Mouse (Mus musculus) testis, postnatal 10 days (tissue): Measurements from ENCODE around the gene Card14.
"Not testable (repeated sequence)": the region's sequence is repeated elsewhere in the genome, so short reads cannot be mapped to it uniquely, and the experiment has no call there.

Experiments
- DNase-seq: peaks from one replicate; pipeline ENCODE4 v3.0.0; 2021; ENCODE audit warnings: low spot score

Card14 gene

DNA sequence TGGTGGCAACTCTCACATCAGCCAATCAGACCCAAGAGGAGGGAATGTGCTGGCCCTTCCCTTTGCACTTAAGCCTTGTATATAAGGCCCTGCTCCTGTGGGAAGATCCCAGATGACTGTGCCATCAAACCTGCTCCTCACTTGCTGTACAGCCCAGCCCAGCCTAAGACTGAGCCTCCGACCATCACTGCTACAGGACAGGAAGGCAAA, at the start of gene Card14:
Gene Card14 (plus strand): TSS at position 111 of the 210 bp plus-strand sequence.
- DNase-seq: no peak

DNA sequence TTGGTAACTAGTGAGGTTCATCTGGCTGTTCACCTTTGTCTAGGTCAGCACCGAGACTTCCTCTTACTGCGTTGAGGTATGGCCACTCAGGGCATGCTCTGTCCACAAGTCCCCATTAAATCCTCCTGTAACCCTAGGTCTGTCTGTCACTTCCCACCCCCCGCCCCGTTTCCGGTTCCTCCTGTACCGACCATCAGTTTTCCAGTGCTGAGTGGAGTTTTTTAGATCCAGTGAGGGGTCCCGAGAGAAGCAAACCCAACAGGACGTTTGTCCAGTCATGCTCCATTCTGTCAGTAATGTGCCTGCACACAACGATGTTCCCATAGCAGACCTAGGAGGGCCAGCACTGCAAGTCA, 49.4 kb upstream of the Card14 start:
- no peak for DNase-seq

DNA sequence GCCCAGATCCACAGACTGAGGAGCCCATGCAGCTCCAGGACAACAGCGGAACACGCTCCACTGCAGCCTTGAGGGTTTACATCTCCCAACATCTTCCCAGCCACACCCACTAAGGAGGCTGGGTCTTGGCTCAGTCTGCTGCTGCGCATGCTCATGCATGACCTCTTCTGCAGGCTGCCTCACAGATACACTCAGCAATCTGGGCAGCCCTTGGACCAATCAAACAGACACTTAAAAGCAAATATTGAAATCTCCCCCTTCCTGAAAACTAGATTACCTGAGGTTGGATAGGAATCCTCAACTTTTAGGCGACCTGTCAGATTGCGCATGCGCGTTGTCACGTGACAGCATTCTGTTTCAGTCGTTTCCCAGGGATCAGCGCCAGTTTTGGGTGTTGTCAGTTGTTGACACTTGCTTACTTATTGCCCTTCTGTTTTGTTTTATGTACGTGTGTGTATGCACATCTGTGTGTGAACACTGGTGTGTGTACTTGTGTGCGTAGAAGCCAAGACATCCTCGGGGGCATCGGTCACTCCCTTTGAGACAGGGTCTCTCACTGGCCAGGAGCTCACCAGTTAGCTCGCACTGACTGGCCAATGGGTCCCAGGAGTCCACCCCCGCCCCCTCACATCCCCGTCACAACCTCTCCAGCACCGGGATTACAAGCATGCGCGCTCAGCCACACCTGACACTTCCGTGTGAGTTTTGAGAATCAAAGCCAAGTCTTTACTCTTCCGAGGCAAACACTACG, 48.8 kb upstream of the Card14 start:
- peak; percentile 80 for DNase-seq

DNA sequence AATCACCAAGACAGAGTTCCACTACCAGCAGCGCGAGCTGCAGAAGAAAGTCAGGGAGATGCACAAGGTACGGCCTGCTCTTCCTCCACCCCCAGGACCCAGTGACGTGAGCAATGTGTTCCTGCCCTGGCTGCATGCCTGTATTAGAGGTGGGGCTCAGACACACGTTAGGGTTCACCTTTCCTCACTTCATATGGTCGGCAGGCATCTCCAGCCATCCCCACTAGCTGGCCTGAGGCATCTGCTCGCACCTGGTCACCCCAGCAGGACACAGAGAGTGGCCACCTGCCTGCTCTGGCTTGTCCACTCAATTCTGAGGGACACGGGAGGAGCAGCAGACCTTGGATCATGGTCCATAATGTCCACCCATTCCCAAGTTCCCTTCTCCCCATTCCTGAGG, 47.6 kb upstream of the Card14 start:
- DNase-seq: no peak

DNA sequence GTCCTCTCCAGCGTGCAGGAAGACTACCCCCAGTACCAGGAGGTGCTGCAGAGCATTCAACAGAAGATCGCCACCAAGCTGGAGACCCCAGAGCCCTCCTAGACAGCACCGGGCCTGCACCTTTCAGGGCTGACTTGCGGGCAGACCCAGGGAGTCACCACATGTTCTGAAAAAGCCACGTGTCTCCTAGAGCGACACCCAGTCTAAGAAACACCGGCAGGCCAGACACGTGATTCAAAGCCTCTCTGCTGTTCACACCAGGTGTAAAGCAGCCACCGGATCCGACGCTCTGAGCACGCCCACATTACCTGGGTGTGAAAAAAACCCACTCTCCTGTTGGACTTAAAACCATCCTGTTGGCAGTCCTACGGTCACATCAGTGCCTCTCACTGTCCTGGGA, 43.2 kb upstream of the Card14 start:
- no peak for DNase-seq

DNA sequence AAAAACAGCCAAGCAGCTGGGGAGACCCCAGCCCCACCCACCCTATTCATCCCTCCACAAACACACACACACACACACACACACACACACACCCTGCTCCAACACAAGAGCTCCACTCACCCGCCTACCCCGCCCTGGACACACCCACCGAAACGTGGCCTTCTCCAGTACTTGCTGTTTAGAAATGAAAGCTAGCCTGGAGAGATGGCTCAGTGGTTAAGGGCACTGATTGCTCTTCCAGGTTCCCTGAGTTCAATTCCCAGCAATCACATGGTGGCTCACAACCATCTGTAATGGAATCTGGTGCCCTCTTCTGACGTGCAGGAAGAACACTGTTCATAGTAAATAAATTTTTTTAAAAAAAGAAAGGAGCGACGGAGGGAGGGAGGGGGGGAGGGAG, 41.8 kb upstream of the Card14 start:
- DNase-seq: no peak

DNA sequence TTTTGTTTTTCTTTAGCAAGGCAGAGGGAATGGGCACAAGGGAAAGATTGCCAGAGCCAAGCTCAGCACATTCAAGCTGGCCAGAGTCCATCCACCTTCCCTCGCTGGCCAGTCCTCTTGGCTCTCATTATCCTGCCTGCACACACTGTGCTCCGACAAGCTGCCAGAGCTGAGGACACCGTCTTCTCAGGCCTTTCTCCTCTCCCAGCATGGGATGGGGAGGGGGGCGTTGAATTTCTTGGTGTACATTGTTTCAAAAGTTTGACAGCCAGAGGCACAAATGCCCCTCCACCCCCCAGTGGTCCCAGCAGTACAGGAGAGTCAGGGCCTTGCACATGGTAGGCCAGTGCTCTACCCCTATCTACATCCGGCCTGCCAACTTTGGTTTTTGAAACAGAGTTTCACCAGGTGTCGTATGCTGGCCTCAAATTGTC, 40.3 kb upstream of the Card14 start:
- DNase-seq: peak; percentile 77

DNA sequence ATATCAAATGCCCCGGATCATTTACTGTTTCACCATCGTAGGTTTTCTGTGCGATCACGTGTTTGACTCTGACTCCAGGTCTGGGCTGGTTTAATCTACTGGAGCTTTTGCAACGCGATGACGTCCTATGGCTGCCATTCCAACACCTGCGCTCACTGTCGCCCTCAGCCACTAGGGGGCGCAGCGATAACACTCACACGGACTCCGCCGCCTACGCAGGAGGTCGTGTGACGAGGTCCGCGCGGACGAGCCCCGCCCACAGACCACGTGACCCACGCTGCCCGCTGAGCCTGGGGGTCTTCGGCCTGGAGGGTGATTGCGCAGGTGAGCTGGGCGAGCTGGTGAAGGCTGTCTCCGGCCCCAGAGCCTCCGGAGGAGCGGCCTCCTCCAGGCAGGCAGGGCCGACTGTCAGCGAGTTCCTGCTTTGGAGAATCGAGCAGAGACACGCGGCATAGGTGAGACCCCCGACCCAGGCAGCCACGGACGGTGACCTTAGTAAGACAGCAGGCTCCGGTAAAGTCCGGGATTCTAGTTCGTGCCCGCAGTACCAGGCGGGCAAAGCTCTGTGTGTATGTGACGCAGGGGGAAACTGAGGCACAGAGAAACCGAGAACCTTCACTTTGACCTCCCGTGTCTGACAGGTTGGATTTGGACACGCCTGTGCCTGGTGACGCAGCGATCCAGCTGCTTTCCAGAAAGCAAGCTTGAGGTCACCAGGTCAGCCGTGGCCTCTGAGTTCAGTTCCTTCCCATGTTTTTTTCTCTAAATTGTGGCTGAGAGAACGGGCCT, 39.6 kb upstream of the Card14 start, which contains the start of gene Gaa:
Gene Gaa (plus strand): TSS at position 120 of the 789 bp plus-strand sequence.
- peak; percentile 99 for DNase-seq

DNA sequence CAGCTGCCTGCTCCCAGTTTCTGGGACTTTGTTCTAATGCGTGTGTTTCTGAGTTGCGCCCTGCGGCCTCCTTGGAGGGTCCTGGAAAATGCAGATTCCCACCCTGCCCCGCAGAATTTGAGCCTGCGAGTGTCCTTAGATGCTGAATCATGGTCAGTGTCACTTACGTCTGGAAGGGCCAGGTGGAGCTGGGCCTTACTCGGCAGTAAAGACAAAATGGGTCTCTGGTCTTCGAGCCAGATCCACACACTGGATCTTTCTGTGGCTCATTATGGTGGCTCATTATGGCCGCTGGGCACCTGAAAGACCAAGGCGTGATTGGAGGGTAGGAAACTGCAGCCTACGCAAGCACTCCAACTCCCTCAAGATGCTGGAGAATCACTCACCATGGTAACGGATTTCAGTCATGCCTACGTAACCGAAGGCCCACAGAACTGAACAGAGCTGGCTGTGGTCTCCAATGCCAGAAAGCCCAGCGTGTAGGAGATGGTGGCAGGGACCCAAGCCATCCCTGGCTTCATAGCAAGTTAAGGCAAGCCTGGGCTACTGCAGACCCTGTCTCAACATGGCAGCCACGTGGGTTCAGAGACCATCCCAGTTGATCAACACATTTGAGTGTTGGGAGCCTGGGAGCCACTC, 38.9 kb upstream of the Card14 start:
- DNase-seq: no peak

DNA sequence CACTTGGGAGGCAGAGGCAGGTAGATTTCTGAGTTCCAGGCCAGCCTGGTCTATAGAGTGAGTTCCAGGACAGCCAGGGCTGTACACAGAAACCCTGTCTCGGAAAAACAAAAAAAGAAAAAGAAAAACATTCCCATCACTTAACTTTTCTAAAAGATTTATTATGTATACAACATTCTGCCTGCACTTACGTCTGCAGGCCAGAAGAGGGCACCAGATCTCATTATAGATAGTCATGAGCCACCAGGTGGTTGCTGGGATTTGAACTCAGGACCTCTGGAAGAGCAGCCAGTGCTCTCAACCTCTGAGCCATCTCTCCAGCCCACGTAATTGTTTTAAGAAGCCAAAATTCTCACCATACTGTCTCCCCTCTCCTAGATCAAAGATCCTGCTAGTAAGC, 35.1 kb upstream of the Card14 start:
- DNase-seq: not testable (repeated sequence)

DNA sequence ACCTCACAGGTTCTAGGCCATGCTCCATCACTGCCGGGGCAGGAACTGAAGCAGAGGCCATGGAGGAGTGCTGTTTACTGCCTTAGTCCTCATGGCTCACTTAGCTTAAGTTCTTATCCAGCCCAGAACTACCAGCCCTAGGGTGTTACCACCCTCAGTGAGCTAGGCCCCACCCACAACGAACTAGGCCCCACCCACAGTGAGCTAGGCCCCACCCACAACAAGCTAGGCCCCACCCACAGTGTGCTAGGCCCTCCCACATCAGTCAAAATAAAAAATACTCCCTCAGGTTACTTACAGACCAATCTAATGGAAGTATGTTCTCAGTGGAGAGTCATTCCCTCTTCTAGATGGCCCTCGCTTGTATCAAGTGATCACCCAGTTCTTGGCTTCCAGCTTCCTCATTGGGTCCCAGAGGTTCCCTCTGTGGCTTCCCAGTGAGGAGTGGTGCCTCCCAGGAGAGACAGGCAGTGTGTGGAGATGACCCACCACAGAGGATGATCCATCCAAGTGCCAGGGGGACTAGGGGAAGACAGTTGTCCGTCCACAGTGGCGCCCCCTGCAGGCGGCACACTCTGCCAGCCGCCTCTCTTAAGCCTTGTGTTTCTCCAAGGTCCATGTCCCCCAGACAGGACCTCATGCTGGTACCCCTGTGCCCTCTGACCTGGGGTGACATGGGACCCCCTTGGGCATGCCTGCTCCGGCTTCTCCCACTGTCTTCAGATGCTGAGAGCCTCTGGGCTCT, 34.2 kb upstream of the Card14 start:
- DNase-seq: no peak

DNA sequence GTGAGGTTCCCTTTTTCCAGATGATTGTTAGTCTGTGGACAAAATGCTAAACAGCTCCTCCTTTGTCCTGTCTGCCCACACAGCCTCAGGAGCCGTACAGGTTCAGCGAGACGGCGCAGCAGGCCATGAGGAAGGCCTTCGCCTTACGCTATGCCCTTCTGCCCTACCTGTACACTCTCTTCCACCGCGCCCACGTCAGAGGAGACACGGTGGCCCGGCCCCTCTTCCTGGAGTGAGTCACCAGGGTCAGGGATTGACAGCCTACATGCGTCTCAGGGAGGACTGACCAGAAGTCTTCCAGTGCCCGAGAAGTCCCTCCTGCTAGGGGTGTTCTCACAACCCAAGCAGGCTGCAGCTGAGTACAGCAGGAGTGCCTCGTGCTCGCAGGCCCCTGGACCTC, 26.5 kb upstream of the Card14 start:
- no peak for DNase-seq

DNA sequence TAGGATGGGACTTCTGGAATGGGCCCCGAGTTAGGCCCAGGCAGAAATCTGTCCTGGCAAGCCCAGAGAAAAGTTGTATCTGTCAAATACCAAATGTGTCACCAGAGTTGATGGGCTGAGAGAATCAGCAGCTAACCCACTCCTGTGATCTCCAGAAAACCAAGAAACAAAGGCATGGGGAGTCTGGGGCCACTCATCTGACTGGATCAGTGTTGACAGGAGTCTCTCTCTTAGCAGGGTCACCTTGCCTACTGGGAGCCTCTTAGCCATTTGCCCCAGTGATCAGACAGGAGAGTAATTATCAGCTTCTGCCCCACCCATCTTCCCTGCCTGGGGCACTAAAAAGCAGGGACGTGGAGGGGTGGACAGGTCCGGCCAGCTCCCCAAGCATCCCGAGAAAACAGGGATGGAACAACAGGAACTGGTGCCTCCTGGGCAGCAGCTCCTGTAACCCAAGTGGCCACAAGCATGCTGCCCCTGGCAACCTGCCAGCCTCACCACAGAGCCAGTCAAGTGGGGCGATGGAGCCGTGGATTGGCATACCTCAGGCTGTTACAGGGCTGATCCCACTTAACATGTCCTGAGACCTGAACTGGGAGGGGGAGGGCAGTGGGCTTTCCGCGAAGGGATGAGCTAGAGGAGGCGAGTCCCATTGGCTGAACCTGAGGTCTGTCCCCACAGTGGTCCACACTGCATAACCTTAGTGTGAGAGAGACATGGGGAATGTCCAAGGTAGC, 21.6 kb upstream of the Card14 start:
- no peak for DNase-seq

DNA sequence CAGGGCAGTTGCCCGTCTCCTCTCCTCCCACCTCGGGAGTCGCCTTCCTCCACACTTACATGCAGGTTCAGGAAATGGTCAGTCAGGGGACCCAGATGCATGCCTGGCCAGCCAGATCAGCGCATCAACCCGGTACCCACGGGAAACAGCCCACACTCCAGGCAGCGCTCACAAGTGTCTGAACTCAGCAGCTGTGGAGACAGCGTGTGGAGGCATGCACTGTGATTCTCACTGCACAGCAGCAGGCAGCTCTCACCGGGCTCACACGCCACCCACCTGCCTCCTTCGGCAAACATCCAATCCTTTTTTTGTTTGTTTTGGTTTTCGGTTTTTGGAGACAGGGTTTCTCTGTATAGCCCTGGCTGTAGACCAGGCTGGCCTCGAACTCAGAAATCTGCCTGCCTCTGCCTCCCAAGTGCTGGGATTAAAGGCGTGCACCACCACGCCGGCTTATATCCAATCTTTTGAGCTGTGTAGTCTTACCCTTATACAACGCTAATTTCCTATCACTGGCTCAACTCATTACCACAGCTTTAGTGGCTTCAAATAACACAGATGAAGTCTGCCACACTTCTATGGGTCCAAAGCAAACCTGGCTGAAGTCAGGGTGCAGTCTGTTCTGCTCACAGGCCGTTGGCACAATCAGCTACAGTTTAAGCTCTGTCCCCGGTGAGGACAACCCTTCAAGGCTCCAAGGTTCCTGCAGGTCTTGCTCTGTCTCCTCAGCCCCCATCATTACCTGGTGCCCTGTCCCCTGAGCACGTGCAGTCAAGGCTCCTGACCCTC, 20.2 kb upstream of the Card14 start:
- no peak for DNase-seq

DNA sequence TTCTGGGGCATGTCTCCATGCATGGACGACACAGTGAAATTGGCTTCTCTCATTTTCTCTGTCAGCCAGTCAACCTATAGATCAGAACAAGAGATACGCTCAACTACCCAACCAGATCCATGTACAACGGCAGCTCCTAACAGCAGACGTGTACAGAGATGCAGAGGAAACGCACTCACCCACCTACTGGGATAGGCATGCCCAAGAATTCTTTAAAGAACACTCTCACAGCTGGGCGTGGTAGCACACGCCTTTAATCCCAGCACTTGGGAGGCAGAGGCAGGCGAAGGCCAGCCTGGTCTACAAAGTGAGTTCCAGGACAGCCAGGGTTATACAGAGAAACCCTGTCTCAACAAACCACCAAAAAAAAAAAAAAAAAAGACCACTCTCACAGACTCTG, 14.7 kb upstream of the Card14 start:
- DNase-seq: not testable (repeated sequence)

DNA sequence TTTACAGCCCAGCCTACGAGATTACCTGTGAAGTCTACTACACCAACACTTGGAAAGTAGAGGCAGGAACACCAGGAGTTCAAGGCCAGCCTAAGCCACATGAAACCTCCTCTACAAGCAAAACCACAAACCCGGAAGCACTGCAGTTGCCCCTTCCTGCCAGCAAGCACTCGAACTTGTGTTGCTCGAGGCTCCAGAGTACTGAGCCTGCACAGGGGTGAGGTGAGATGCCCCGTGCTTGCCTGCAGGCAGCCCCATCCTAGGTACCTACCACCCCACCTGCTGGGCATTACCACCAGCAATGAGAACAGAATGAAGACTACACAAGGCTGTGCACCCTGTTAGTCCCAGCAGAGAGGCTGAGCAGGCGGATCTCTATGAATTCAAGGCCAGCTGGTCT, 9.6 kb upstream of the Card14 start:
- no peak for DNase-seq

DNA sequence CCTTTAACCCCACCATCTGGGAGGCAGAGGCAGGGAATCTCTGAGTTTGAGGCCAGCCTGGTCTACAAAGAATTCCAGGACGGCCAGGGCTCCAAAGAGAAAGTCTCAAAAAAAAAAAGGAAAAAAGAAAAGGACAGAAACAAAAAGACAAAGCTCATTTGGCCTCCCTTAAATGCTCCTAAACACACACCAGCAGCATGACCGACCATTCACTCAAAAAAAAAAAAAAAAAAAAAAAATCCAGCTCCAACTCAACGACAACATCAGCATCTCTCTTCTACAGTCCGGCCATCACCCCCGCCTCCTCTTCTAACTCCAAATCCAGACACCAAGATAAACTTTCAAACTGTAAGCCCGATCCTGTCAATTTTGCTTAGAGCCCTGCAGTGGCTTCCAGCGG, 8.7 kb upstream of the Card14 start:
- DNase-seq: no peak

DNA sequence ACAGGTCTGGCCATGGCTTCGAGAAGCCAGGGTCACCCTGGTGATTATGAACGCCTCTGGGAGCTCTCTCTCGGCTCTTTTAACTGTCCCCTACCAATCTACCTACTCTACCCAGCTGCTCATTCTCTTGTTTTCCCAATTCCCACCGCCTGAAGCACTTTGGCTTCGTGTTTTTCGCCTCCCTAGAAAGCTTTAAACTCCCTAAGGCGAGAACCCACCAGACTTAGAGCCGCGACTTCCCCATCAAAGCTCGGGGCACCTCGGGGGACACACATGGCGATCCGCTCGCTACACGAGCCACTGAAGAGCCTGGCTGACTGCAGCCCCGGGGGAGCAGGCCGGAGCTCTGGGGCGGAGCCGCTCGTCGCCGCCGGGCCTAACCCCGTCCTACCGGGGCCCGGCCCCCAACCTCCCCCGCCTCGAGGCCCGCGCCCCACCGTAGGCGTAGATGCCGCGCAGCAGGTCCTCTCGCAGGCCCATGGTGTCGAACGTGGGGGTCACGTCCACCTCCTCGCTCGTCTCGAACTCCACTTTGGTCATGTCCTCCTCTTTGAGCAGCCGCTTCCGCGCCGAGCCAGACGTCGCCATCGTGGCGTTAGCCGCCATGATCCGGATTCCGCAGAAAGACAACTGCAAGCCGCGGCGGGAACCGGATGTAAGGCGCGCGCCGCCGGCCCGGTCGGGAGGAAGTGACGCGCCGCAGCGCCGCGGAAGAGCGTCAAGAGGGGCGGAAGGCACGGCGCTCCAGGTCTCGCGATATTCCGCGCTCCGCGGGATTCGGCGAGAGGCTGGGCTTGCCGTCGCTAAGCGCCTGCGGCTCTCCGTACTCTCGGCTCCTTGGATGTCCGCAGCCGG, 8.0 kb upstream of the Card14 start, which contains the start of gene Eif4a3:
Gene Eif4a3 (minus strand): TSS at position 699 of the 855 bp plus-strand sequence.
- DNase-seq: peak; percentile 99

DNA sequence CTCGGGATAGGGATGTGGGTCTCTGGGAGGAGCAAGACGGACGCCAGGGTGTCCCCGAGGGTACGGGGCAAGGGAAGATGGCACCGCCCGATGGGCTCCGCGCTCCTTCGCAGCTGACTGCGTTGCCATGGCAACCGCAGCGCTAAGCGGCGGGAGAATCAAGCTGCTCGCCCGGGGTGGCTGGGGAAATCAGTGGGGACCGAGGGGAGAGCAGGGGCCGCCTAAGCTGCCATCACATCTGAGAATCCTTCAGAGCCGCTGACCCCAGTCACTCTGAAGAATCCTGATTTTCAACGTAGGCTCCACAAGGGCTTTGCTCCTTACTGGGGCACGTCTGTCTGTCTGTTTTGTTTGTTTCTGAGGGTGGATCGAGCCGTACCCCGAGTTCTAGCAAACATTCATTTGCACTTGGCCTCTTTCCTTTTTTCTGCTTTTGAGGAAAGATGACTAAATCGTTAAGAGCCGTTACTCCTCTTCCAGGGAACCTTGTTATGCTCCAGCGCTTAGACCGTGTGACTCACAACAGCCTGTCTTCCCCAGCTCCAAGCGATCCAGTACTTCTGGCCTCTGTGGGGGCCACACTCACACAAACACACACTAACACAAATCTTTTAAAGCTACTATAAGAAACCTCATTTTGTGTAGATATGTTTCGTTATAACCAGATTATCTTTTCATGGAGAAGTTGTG, 7.2 kb upstream of the Card14 start:
- DNase-seq: no peak
